Mouse (Mus musculus) embryonic facial prominence, embryonic 15.5 days (tissue): ENCODE measurements around the gene Rhobtb3. TPM values are rescaled to one million over a fixed set of nuclear protein-coding genes. Genes with fewer than 3 reads are reported as not detected.
"Not testable (repeated sequence)": the region's sequence is repeated elsewhere in the genome, so short reads cannot be mapped to it uniquely, and the experiment has no call there.

Experiments
- ATAC-seq: fragments of 200-750 bp; cut with Nextera tagmentation; 2 replicates; pipeline ENCODE4 v1.8.0; 2017; ENCODE audit warnings: low read depth, moderate TSS enrichment; ENCODE audit not compliant: insufficient number of reproducible peaks, low FRiP score, low TSS enrichment
- H3K27ac ChIP-seq: fragments of 300-500 bp; sonication (generic); replicated peaks from 2 replicates; pipeline ENCODE4 v1.5.1; 2015; ENCODE audit warnings: mild to moderate bottlenecking, inconsistent platforms
- H3K27me3 ChIP-seq: fragments of 300-500 bp; sonication (generic); 2 replicates; pipeline ENCODE4 v1.6.1; 2015; ENCODE audit warnings: inconsistent platforms
- H3K36me3 ChIP-seq: fragments of 300-500 bp; sonication (generic); 2 replicates; pipeline ENCODE4 v1.6.1; 2015; ENCODE audit warnings: mild to moderate bottlenecking, inconsistent platforms
- H3K4me1 ChIP-seq: fragments of 300-500 bp; sonication (generic); 2 replicates; pipeline ENCODE4 v1.6.1; 2015; ENCODE audit warnings: inconsistent platforms
- H3K4me2 ChIP-seq: fragments of 300-500 bp; sonication (generic); replicated peaks from 2 replicates; pipeline ENCODE4 v1.6.1; 2015; ENCODE audit warnings: mild to moderate bottlenecking, inconsistent platforms
- H3K4me3 ChIP-seq: fragments of 300-500 bp; sonication (generic); replicated peaks from 2 replicates; pipeline ENCODE4 v1.5.1; 2015; ENCODE audit warnings: mild to moderate bottlenecking, inconsistent platforms
- H3K9ac ChIP-seq: fragments of 300-500 bp; sonication (generic); 2 replicates; pipeline ENCODE4 v1.6.1; 2015; ENCODE audit warnings: inconsistent platforms
- H3K9me3 ChIP-seq: fragments of 300-500 bp; sonication (generic); replicated peaks from 2 replicates; pipeline ENCODE4 v1.6.1; 2016; ENCODE audit warnings: inconsistent platforms
- WGBS: fragments of 180-500 bp; shearing (Covaris S2); methylation state at CpG from one replicate; pipeline ENCODE4 v1.1.7; 2015; 5-methylcytosine and 5-hydroxymethylcytosine counted together
- polyA plus RNA-seq: library from polyadenylated mRNA; unstranded; fragments of >200 nt; fragmentation: Nextera tagmentation; extraction: Ambion mirVana; gene quantifications from 2 replicates; pipeline ENCODE4 v1.2.1, GENCODE M21; 2015

The Rhobtb3 gene
- polyA plus RNA-seq, 1 experiment from 2014 or later, result 31.1 TPM

- no peaks in the 10 kb centered on the region for H3K9me3 ChIP-seq
- no peaks in the 10 kb centered on the region for H3K27me3 ChIP-seq
- no peak for ATAC-seq
- no peak overlapping the region for H3K27ac ChIP-seq
- no peaks in the 10 kb centered on the region for H3K36me3 ChIP-seq
- H3K9ac ChIP-seq, result no peak overlapping the region
- no peak overlapping the region for H3K4me3 ChIP-seq
- H3K4me1 ChIP-seq, result no peaks in the 10 kb centered on the region
- H3K4me2 ChIP-seq, result no peak overlapping the region
- 91% methylated on average over 1 of the region's 1 CpGs for WGBS
Observed at GRCm38 (mm10) chr13:75830708-75831107, 113.0 kb downstream of the Rhobtb3 start.

GRCm38 (mm10) chr13:75825388-75825787, 118.3 kb downstream of the Rhobtb3 start:
- no peak for ATAC-seq
- H3K27me3 ChIP-seq, result no peaks in the 10 kb centered on the region
- H3K4me1 ChIP-seq, result no peaks in the 10 kb centered on the region
- H3K9me3 ChIP-seq, result no peaks in the 10 kb centered on the region
- H3K4me2 ChIP-seq, result no peak overlapping the region
- H3K9ac ChIP-seq, result no peak overlapping the region
- no peaks in the 10 kb centered on the region for H3K36me3 ChIP-seq
- no peak overlapping the region for H3K27ac ChIP-seq
- 97% methylated on average over 1 of the region's 1 CpGs for WGBS
- no peak overlapping the region for H3K4me3 ChIP-seq

- Histone ChIP-seq H3K27me3 (no peaks in the 10 kb centered on the region), H3K4me2 (no peak overlapping the region), H3K27ac (no peak overlapping the region), H3K4me1 (no peaks in the 10 kb centered on the region), H3K4me3 (no peak overlapping the region), H3K9ac (no peak overlapping the region), H3K9me3 (no peaks in the 10 kb centered on the region), H3K36me3 (no peaks in the 10 kb centered on the region)
- 63% methylated on average over 5 of the region's 5 CpGs for WGBS
- no peak for ATAC-seq
Observed at GRCm38 (mm10) chr13:75824611-75825319, 119.0 kb downstream of the Rhobtb3 start.

- WGBS, result 88% methylated on average over 9 of the region's 9 CpGs
Observed at GRCm38 (mm10) chr13:75823201-75823600, 120.5 kb downstream of the Rhobtb3 start.

GRCm38 (mm10) chr13:75822366-75822765, 121.4 kb downstream of the Rhobtb3 start:
- not testable (repeated sequence) for H3K27ac ChIP-seq, H3K9me3 ChIP-seq, H3K4me3 ChIP-seq, H3K4me2 ChIP-seq, H3K9ac ChIP-seq, ATAC-seq, H3K27me3 ChIP-seq, H3K36me3 ChIP-seq, H3K4me1 ChIP-seq
- 84% methylated on average over 4 of the region's 4 CpGs for WGBS

More at GRCm38 (mm10) chr13:75823201-75823600, 120.5 kb downstream of the Rhobtb3 start:
- Histone ChIP-seq H3K4me3 (no peak overlapping the region), H3K36me3 (no peaks in the 10 kb centered on the region), H3K27me3 (no peaks in the 10 kb centered on the region), H3K4me2 (no peak overlapping the region), H3K4me1 (no peaks in the 10 kb centered on the region), H3K9me3 (no peaks in the 10 kb centered on the region), H3K9ac (no peak overlapping the region), H3K27ac (no peak overlapping the region)
- no peak for ATAC-seq

- Histone ChIP-seq H3K27me3 (no peaks in the 10 kb centered on the region), H3K36me3 (no peaks in the 10 kb centered on the region), H3K9me3 (no peaks in the 10 kb centered on the region), H3K27ac (no peak overlapping the region), H3K9ac (no peak overlapping the region), H3K4me3 (no peak overlapping the region), H3K4me2 (no peak overlapping the region), H3K4me1 (no peaks in the 10 kb centered on the region)
- no peak for ATAC-seq
Observed at GRCm38 (mm10) chr13:75819898-75820297, 123.8 kb downstream of the Rhobtb3 start.

Other genes with a start within 250 kb of the Rhobtb3 start
- 14.1 and 15.3 TPM in 2 replicates for gene Ell2, start 237.2 kb downstream of the Rhobtb3 start, polyA plus RNA-seq
- gene Glrx, start 104.1 kb downstream of the Rhobtb3 start, polyA plus RNA-seq, result 66.2 and 79.2 TPM in 2 replicates
- gene Spata9, start 23.2 kb upstream of the Rhobtb3 start, polyA plus RNA-seq, result 0.36 and 0.38 TPM in 2 replicates
- gene Rfesd, start 74.8 kb upstream of the Rhobtb3 start, polyA plus RNA-seq, result 18.8 and 20.2 TPM in 2 replicates
- gene Gpr150, start 113.1 kb upstream of the Rhobtb3 start, polyA plus RNA-seq, result not detected in 2 replicates
- gene Arsk, start 154.7 kb upstream of the Rhobtb3 start, polyA plus RNA-seq, result 7.8 and 9.6 TPM in 2 replicates
- 13.0 and 13.9 TPM in 2 replicates for gene Ttc37, start 154.8 kb upstream of the Rhobtb3 start, polyA plus RNA-seq